Mouse (Mus musculus) bone marrow, adult 2 months (tissue): Measurements from ENCODE around the gene Abcd1.

Source experiments
- CTCF ChIP-seq: fragments of 200-500 bp; IDR thresholded peaks from 2 replicates; pipeline ENCODE4 v1.5.1; 2011; ENCODE audit warnings: low read length, control low read depth; ENCODE audit not compliant: control insufficient read depth, insufficient read depth
- POLR2A ChIP-seq: fragments of 200-500 bp; IDR thresholded peaks from 2 replicates; pipeline ENCODE4 v1.6.1; 2011; ENCODE audit warnings: low read depth, mild to moderate bottlenecking, control low read depth, low read length, borderline replicate concordance; ENCODE audit not compliant: control insufficient read depth

- TF ChIP-seq CTCF (no peak; the same call in 1 of the 2 replicates), POLR2A (no peak)
Observed at GRCm38 (mm10) chrX:73715476-73716108, 805 bp upstream of the Abcd1 start.
